Mouse (Mus musculus) liver (tissue): Measurements from ENCODE around the gene Tvp23b.

ENCODE experiments used
- DNase-seq: peaks from one replicate; pipeline ENCODE4 v3.0.0-alpha.2; 2020; ENCODE audit warnings: mixed read lengths

The Tvp23b gene

DNA sequence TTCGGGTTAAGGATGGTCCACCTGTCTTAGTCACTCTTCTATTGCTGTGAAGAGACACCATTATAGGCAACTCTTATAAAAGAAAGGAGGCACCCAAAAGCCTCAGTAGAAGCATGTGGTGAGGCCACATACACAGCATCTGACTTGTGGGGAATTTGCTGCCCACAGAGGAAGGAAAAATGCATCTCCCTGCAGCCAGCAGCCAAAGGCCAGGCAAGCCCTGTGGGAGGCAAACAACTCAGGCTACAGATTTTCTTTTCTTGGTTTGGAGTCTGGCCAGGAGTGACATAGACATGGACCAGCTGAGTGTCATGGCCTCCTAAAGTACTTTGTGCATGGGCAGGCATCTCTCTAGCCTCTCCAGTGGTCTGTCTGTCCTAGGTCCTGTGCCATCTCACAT, 70.3 kb downstream of the Tvp23b start:
- no peak for DNase-seq

DNA sequence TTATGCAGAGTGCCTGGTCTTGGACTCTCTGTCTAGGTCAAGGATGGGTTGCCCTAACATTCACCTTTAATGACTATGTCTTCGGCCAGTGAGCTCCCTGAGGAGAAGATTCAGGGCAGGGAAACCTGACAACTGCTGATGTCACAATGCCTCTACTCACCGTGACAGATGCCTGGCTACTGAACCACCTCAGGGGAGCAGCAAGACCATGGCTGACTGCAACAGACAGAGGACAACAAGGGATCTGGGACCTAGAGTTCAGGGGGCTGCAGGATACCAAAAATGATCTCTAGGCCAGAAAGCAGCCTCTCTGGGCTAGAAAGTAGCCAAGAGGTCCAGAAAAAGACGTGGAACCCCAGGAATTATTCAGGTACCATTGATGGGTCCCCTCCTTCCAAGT, 71.8 kb downstream of the Tvp23b start, which contains the start of gene Cdrt4:
Gene Cdrt4 (plus strand): TSS at position 182 of the 400 bp plus-strand sequence.
- DNase-seq, result no peak

DNA sequence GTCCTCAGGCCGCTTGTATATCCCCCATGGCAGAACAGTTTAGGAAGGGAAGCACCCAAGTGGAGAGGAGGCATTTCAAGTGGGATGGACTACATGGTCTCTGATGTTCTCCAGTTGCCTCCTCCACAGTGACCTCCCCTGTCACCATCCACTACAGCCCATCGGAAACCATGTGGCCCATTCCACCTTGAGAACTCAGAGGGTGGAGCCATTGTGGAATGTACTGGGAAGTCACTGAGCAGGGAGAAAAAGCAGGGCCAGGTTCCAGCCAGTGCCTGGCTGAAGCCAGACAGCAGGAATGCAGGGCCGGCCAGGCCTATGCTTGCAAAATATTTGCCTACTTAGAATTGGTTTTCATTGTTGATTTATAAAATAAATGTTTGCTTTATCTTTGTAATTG, 75.5 kb downstream of the Tvp23b start:
- DNase-seq, result no peak

DNA sequence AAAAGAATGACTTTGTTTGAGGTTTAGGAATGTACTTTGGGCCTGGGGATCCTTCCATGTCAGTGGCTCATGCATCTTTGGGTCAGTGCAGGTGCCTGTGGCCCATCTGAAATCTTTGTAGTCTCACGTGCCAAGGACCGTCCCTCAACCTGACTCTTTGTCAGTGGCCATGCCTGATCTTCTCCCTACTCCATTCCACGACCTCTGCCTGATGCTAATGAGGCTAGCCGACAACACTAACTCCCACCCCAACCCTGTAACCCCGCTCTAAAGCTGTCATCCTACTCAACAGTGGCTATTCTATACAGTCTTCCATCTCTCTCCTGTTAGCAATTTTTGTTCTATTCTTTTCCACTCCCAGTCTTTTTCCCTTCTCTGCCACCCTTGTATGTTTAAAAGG, 75.9 kb downstream of the Tvp23b start:
- no peak for DNase-seq

DNA sequence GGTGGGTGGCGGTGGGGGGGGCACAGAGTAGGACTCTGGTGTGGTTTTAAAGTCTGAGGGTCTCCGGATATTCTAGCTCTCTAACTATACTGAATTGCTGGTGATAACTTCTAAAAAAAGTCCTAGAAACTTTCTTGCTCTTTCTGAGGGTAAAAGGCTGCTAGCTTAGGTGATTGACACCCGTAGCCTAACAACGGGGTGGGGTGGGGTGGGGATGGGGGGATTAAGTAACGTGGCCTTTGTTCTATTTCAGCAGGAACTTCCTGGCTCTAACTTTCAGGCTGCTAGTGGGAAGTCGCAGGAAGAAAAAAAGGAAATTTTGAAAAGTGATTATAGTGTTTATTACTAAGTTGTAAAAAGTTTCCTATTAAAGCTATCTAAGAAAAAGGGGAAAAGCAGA, 76.5 kb downstream of the Tvp23b start:
- DNase-seq, result no peak

DNA sequence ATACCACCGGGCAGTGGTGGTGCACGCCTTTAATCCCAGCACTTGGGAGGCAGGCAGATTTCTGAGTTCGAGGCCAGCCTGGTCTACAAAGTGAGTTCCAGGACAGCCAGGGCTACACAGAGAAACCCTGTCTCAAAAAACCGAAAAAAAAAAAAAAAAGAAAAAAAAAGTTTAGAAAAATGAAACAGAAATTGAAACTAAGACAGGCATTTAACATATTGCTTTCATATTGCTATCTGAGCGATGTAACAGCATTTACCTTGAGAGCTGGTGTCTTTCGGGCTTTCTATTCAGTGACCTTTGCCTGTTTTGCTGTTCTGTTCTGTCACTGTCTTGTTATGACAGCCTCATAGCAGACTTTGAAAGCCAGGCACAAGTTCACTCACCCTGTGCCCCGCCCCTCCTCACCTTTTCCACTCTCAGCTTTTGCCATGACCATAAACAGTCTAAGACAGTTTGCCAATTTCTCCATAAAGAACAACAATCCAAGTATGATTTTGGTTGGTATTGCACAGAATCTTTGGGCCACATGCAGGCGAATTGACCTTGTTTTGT, 78.4 kb downstream of the Tvp23b start:
- no peak for DNase-seq

DNA sequence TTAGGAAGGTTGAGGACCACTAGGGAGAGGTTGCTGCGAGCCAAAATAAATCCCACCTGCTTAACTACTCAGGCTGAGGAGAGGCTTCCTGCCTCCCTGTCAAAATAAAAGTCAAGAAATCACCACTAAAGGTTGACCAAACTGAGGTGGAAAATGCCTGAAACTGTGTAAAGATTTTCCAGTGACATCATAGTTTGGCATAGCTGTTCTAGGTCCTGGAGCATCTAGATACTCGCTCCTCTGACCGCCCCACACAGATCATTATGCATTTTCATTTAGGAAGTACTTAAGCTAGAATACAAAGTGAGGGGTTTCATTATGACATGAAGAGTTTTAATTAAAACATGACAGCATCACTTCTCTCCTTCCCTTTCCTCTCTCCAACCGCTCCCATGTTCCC, 84.0 kb downstream of the Tvp23b start:
- DNase-seq, result no peak

DNA sequence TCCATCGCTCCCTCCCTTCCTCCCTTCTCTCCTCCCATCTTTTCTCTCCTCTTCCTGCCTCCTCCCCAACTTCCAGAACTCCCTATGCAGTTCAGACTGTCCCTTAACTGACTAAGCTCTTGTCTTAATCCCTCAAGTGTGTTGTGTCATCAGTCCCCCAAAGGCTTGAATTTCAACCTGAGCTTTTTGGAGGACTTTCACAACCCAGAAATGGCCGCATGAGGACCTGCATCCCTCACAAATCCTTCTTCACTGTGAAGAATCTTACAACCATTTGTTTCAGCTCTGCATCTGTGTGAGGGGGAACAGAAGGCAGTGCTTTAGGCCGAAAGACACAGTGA, 87.1 kb downstream of the Tvp23b start:
- DNase-seq, result no peak
